8 mouse cellular contexts compared by ENCODE assay signal in genomic region chr13:47044617-47044947, GRCm38 (mm10). TPM values are rescaled to one million over a fixed set of nuclear protein-coding genes. Genes with fewer than 3 reads are reported as not detected.
DNase-seq lines count a peak whose midpoint lies in the region; ATAC-seq lines count a peak whose summit lies in the region.

Tpmt (minus strand) TSS chr13:47044737.

- H3K36me3 ChIP-seq in hindbrain, embryonic 13.5 days = peaks cover 16% of the 10 kb centered on the region
- no peaks in the 10 kb centered on the region; the same call in 1 of the 2 replicates for H3K36me3 ChIP-seq in liver, embryonic 15.5 days (replicated peaks)
- peaks cover 4% of the 10 kb centered on the region; the same call in 1 of the 2 replicates for H3K36me3 ChIP-seq in stomach, embryonic 16.5 days (ENCODE audit: control insufficient read depth, insufficient read depth, low read length)

- H3K27me3 ChIP-seq in hindbrain, embryonic 13.5 days = no peaks in the 10 kb centered on the region
- H3K27me3 ChIP-seq in liver, embryonic 15.5 days = peaks cover 25% of the 10 kb centered on the region
- H3K27me3 ChIP-seq in stomach, embryonic 16.5 days (ENCODE audit: control insufficient read depth, insufficient read depth, low read length) = no peaks in the 10 kb centered on the region

- peak; percentile 36 to 45 for DNase-seq in cerebellum, postnatal 14 days
- DNase-seq in cerebellum, adult 18-20 months = no peak
- DNase-seq in spleen, adult 18-20 months = peak; percentile 25 to 28
- DNase-seq in spleen, adult 12 weeks (ENCODE audit: low spot score) = no peak
- DNase-seq in layer of hippocampus, postnatal 14 days (ENCODE audit: low spot score in 2 of 2) = no peak

- peak within 1 kb of the TSS; percentile 99 for H3K4me2 ChIP-seq in hindbrain, embryonic 13.5 days
- peak within 1 kb of the TSS; percentile 93 for H3K4me2 ChIP-seq in liver, embryonic 15.5 days
- peak within 1 kb of the TSS; percentile 98 for H3K4me2 ChIP-seq in stomach, embryonic 16.5 days (ENCODE audit: low read depth, low read length)

- H3K4me3 ChIP-seq in hindbrain, embryonic 13.5 days = peak within 1 kb of the TSS; percentile 79
- peak within 1 kb of the TSS; percentile 74 for H3K4me3 ChIP-seq in liver, embryonic 15.5 days (replicated peaks)
- H3K4me3 ChIP-seq in stomach, embryonic 16.5 days (replicated peaks; ENCODE audit: low read length) = peak within 1 kb of the TSS; percentile 73

- H3K9me3 ChIP-seq in hindbrain, embryonic 13.5 days = no peaks in the 10 kb centered on the region
- no peaks in the 10 kb centered on the region for H3K9me3 ChIP-seq in liver, embryonic 15.5 days (replicated peaks)
- H3K9me3 ChIP-seq in stomach, embryonic 16.5 days (replicated peaks; ENCODE audit: control insufficient read depth, low read length) = no peaks in the 10 kb centered on the region

- ATAC-seq in hindbrain, embryonic 13.5 days (ENCODE audit: low FRiP score) = no peak
- no peak for ATAC-seq in liver, embryonic 15.5 days (ENCODE audit: insufficient read depth)
- no peak for ATAC-seq in stomach, embryonic 16.5 days (ENCODE audit: insufficient read depth, low FRiP score)

- H3K4me1 ChIP-seq in hindbrain, embryonic 13.5 days (replicated peaks) = peaks cover 20% of the 10 kb centered on the region
- peaks cover 30% of the 10 kb centered on the region for H3K4me1 ChIP-seq in liver, embryonic 15.5 days (replicated peaks)
- H3K4me1 ChIP-seq in stomach, embryonic 16.5 days (ENCODE audit: control insufficient read depth, insufficient read depth, low read length) = peaks cover 7% of the 10 kb centered on the region; the same call in 1 of the 2 replicates

- H3K27ac ChIP-seq in hindbrain, embryonic 13.5 days = peak within 1 kb of the TSS; percentile 86
- H3K27ac ChIP-seq in liver, embryonic 15.5 days (replicated peaks) = 0 out of 2 replicates have a peak within 1 kb of the TSS, but pooled peaks have one; percentile 20
- peak within 1 kb of the TSS; percentile 61 for H3K27ac ChIP-seq in stomach, embryonic 16.5 days (ENCODE audit: low read length)

- H3K9ac ChIP-seq in hindbrain, embryonic 13.5 days = peak within 1 kb of the TSS; percentile 90
- peak within 1 kb of the TSS; percentile 65 for H3K9ac ChIP-seq in liver, embryonic 15.5 days
- peak within 1 kb of the TSS; percentile 83 for H3K9ac ChIP-seq in stomach, embryonic 16.5 days (ENCODE audit: low read length)

- 16% methylated on average over 10 of the region's 10 CpGs for WGBS in hindbrain, embryonic 13.5 days
- WGBS in liver, embryonic 15.5 days (ENCODE audit: insufficient replicate concordance) = 20% methylated on average over 10 of the region's 10 CpGs
- WGBS in stomach, embryonic 16.5 days = 12% methylated on average over 10 of the region's 10 CpGs

RNA-seq across cellular contexts. Expression of gene Tpmt, which starts in this region (rescaled TPM):
- 27.5 and 27.9 TPM in 2 replicates for polyA plus RNA-seq in hindbrain, embryonic 13.5 days (2015; fragmentation: Nextera tagmentation; extraction: Ambion mirVana)
- 11.5 and 13.1 TPM in 2 replicates for polyA plus RNA-seq in liver, embryonic 15.5 days (2015; fragmentation: Nextera tagmentation; extraction: Ambion mirVana)
- polyA plus RNA-seq in stomach, embryonic 16.5 days (2015; fragmentation: Nextera tagmentation; extraction: Ambion mirVana) = 18.9 and 19.8 TPM in 2 replicates
- 10 to 100 TPM in 1 of 2 experiments, 1 to 10 TPM in 1; 8.4 to 12.4 TPM for total RNA-seq in layer of hippocampus, postnatal 14 days (2021)

Comparison
In these comparisons a context has a peak if more than half of its experiments do, and no peak if none do; other contexts are left out.
1. DNase-seq: peak in cerebellum, postnatal 14 days (2 of 2) and spleen, adult 18-20 months (2 of 2); none in cerebellum, adult 18-20 months (0 of 2), spleen, adult 12 weeks (single experiment) and layer of hippocampus, postnatal 14 days (0 of 2).
2. H3K27ac ChIP-seq: peak in every context shown above with its lines; median percentile 86 in hindbrain, embryonic 13.5 days; 61 in stomach, embryonic 16.5 days; 20 in liver, embryonic 15.5 days.
3. Peak in every context shown above with its lines, with median percentiles within 50 percentile points of each other: H3K4me2 ChIP-seq, H3K4me3 ChIP-seq and H3K9ac ChIP-seq.